Mouse (Mus musculus) heart, embryonic 11.5 days (tissue): ENCODE data around the gene Tex22. TPM values are rescaled to one million over a fixed set of nuclear protein-coding genes. Genes with fewer than 3 reads are reported as not detected.

ENCODE experiments used
- ATAC-seq: fragments of 200-750 bp; cut with Nextera tagmentation; replicated peaks from 2 replicates; pipeline ENCODE4 v1.8.0; 2017; ENCODE audit warnings: moderate library complexity; ENCODE audit not compliant: insufficient number of reproducible peaks, low FRiP score, low TSS enrichment
- H3K27ac ChIP-seq: fragments of 300-500 bp; sonication (generic); 2 replicates; pipeline ENCODE4 v1.5.1; 2014; ENCODE audit warnings: mild to moderate bottlenecking, low read depth, low read length
- H3K27me3 ChIP-seq: fragments of 300-500 bp; sonication (generic); 2 replicates; pipeline ENCODE4 v1.6.1; 2014; ENCODE audit warnings: mild to moderate bottlenecking, low read length, mixed read lengths; ENCODE audit not compliant: control insufficient read depth, insufficient read depth
- H3K36me3 ChIP-seq: fragments of 300-500 bp; sonication (generic); 2 replicates; pipeline ENCODE4 v1.6.1; 2014; ENCODE audit warnings: mild to moderate bottlenecking, low read length, moderate library complexity, mixed read lengths; ENCODE audit not compliant: control insufficient read depth, insufficient read depth
- H3K4me1 ChIP-seq: fragments of 300-500 bp; sonication (generic); 2 replicates; pipeline ENCODE4 v1.6.1; 2014; ENCODE audit warnings: low read length; ENCODE audit not compliant: control insufficient read depth, insufficient read depth
- H3K4me2 ChIP-seq: fragments of 300-500 bp; sonication (generic); 2 replicates; pipeline ENCODE4 v1.6.1; 2014; ENCODE audit warnings: mild to moderate bottlenecking, moderate library complexity
- H3K4me3 ChIP-seq: fragments of 300-500 bp; sonication (generic); 2 replicates; pipeline ENCODE4 v1.5.1; 2014; ENCODE audit warnings: low read depth, low read length
- H3K9ac ChIP-seq: fragments of 300-500 bp; sonication (generic); 2 replicates; pipeline ENCODE4 v1.6.1; 2014; ENCODE audit warnings: mild to moderate bottlenecking, low read depth, low read length, moderate library complexity
- H3K9me3 ChIP-seq: fragments of 300-500 bp; sonication (generic); replicated peaks from 2 replicates; pipeline ENCODE4 v1.6.1; 2016; ENCODE audit warnings: low read length; ENCODE audit not compliant: control insufficient read depth
- WGBS: fragments of 180-500 bp; shearing (Covaris S2); extraction: QIAGEN DNeasy Blood & Tissue Kit; methylation state at CpG from one replicate; pipeline ENCODE4 v1.1.7; 2014; ENCODE audit not compliant: insufficient replicate concordance; 5-methylcytosine and 5-hydroxymethylcytosine counted together
- polyA plus RNA-seq: library from polyadenylated mRNA; unstranded; fragments of >200 nt; fragmentation: Nextera tagmentation; extraction: Ambion mirVana; gene quantifications from 2 replicates; pipeline ENCODE4 v1.2.1, GENCODE M21; 2014

Tex22 gene
- polyA plus RNA-seq, 1 experiment from 2014 or later, result 0.16 TPM

DNA sequence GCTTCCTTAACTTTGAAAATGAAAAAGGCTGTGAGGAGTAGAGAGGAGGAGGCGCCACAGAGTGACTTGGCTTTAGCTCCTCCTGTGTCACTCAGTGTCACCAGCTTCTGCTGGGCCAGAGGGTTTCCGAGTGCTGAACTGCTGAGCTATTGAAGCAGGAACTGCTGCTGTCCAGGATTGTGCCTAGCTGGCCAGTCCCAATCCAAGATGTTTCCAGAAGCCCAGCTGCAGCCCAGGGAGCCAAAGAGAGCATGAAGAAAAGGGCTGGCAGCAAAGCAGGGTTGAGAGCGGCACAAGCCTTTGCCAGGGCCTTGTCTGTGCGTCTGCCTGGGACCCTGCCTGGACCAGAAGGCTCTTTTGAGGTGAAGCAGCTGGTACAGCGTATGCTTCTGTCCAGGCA lies 26.2 kb upstream of the Tex22 start:
- Histone ChIP-seq H3K9ac (no peak overlapping the region), H3K4me2 (no peak overlapping the region), H3K27me3 (no peaks in the 10 kb centered on the region), H3K27ac (no peak overlapping the region), H3K4me3 (no peak overlapping the region), H3K36me3 (peaks cover 5% of the 10 kb centered on the region; the same call in 1 of the 2 replicates), H3K4me1 (peaks cover 12% of the 10 kb centered on the region), H3K9me3 (no peaks in the 10 kb centered on the region)
- no peak for ATAC-seq
- 88% methylated on average over 5 of the region's 5 CpGs for WGBS

DNA sequence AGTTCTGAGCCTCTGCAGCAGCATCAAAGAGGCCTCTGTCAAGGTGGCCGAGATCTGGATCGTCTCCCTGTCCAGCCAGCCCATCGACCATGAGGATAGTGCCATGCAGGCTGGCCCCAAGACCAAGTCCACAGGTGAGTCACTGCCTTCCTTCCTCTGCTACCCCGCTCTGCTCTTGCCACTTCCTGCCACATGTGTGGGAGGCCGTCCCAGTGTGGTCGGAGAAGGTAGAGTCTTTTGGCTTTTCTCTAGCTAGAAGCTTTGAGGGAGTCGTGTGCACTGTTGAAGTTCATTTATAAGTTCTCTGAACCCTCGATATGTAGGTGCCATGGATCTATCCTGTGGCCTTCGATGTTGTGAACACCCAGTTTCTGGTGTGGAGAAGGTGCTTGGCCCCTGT lies 24.5 kb upstream of the Tex22 start:
- Histone ChIP-seq H3K4me1 (peaks cover 12% of the 10 kb centered on the region), H3K27ac (no peak overlapping the region), H3K36me3 (peaks cover 8% of the 10 kb centered on the region), H3K9ac (no peak overlapping the region), H3K4me2 (no peak overlapping the region), H3K4me3 (no peak overlapping the region), H3K9me3 (no peaks in the 10 kb centered on the region), H3K27me3 (no peaks in the 10 kb centered on the region)
- 87% methylated on average over 9 of the region's 9 CpGs for WGBS
- no peak for ATAC-seq

DNA sequence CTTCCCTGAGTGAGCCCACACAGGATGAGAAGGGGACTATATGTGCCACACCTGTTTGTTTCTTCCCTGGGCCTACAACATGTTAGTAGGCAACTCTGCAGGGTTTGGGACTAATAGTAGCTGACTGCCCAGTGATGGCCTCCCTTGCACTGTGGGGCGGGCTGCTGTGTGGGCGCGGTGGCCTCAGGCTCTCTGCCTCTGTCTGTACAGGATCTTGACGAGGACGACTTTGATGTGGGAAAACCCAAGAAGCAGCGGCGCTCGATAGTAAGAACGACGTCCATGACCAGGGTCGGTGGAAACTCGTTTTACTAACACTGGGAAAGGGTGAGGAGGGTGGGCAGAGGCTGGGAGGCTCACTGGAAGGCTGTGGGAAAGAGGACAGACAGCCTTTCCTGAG lies 23.6 kb upstream of the Tex22 start:
- Histone ChIP-seq H3K36me3 (peaks cover 8% of the 10 kb centered on the region), H3K27ac (no peak overlapping the region), H3K4me1 (peaks cover 12% of the 10 kb centered on the region), H3K9me3 (no peaks in the 10 kb centered on the region), H3K4me2 (no peak overlapping the region), H3K9ac (no peak overlapping the region), H3K4me3 (no peak overlapping the region), H3K27me3 (no peaks in the 10 kb centered on the region)
- no peak for ATAC-seq
- WGBS, result 86% methylated on average over 12 of the region's 12 CpGs

DNA sequence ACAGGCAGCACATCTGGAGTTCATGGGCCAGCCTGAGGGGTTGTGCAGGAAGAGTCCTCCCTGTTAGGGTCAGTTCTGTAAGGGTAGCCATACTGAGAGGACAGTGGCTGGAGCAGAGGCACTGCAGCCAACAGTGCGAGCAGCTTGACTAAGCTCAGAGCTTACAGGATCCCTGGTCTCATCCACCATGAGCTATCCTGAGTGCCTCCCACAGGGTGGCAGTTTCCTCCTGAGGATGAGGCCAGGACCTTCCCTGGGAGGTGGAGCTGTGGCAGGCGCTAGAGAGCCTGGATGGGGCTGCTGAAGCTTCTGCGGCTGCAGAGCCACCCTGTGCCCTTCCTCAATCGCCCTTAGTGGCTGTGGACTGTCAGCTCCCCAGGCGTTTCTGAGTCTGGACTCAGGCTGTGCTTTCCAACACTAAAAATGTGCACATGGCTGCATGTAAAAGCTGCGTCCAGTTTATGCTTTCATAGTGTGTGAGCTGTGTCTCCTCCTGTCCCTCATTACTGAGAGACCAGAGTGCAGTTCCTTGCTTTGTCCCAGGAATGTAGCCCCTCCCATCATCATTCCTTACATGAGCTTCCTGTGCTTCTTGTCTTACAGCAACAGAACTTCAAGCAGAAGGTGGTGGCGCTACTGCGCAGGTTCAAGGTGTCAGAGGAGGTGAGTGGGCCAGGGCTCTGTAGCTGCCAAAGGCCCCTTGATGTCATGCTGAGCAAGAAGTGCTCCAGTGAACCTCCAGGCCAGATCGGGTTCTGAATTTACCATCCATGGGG lies 22.5 kb upstream of the Tex22 start:
- WGBS, result 37% methylated on average over 9 of the region's 9 CpGs
- H3K27ac ChIP-seq, result peak overlapping the region; percentile 63
- H3K27me3 ChIP-seq, result no peaks in the 10 kb centered on the region
- H3K9ac ChIP-seq, result no peak overlapping the region
- no peak overlapping the region for H3K4me3 ChIP-seq
- no peaks in the 10 kb centered on the region for H3K9me3 ChIP-seq
- peaks cover 9% of the 10 kb centered on the region for H3K36me3 ChIP-seq
- peaks cover 12% of the 10 kb centered on the region for H3K4me1 ChIP-seq
- ATAC-seq, result no peak
- no peak overlapping the region for H3K4me2 ChIP-seq

DNA sequence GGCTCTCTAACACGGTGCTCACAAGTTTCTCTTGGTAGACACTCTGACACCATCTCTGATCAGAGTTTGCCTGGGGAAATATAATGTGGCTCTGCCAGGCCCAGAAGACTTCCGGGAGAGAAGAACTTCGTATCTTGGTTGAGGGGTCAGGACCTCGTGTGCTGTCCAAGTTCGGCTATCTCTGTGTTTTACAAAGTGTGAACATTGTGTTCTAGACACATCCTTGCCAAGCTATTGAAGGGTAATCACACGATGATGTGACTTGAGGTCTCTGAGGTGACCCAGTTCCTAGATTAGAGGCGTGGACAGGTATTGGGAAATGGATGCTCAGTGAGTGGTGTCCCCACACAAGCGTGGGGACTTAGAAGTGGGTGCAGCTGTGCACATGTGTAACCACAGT lies 18.2 kb upstream of the Tex22 start:
- Histone ChIP-seq H3K9ac (no peak overlapping the region), H3K4me3 (no peak overlapping the region), H3K27me3 (no peaks in the 10 kb centered on the region), H3K4me1 (peaks cover 10% of the 10 kb centered on the region), H3K27ac (no peak overlapping the region), H3K36me3 (peaks cover 25% of the 10 kb centered on the region), H3K4me2 (no peak overlapping the region), H3K9me3 (no peaks in the 10 kb centered on the region)
- WGBS, result 69% methylated on average over 8 of the region's 8 CpGs
- ATAC-seq, result no peak

DNA sequence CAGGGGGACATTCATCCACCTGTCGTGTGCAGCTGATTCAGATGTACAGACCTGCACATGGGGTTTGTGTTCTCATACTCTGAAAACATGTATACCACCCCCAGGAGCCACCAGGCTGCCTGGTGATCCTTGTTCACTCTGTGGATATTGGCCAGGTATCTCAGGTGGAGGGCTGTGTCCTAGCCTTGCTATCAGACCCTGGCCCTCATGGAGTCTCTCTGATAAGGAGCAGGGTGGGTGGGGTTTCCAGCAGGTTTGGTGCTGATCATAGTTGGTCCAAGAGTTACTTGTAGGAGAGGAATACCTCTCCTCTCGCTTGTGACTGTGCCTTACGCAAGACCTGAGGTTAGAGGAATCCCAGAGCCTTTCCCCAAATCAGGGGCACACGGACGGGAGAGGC lies 14.1 kb upstream of the Tex22 start:
- ATAC-seq, result no peak
- WGBS, result 80% methylated on average over 5 of the region's 5 CpGs
- Histone ChIP-seq H3K9me3 (no peaks in the 10 kb centered on the region), H3K27me3 (no peaks in the 10 kb centered on the region), H3K4me3 (no peak overlapping the region), H3K4me1 (no peaks in the 10 kb centered on the region), H3K9ac (no peak overlapping the region), H3K4me2 (no peak overlapping the region), H3K36me3 (peaks cover 22% of the 10 kb centered on the region), H3K27ac (no peak overlapping the region)

DNA sequence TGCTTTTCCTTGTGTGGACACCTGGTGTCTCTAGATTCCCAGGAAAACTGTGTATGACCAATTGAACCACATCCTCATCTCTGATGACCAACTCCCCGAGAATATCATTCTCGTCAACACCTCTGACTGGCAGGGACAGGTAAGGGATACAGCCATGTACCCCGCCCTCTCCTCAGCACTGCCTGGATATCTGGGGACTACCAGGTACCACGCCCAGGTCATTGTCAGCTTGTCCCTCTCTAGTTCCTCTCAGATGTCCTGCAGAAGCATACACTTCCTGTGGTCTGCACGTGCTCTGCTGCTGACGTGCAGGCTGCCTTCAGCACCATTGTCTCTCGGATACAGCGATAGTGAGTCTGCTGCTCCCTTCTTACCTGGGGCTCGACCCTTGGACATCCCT lies 12.7 kb upstream of the Tex22 start:
- Histone ChIP-seq H3K9me3 (no peaks in the 10 kb centered on the region), H3K27ac (no peak overlapping the region), H3K36me3 (peaks cover 26% of the 10 kb centered on the region), H3K4me1 (no peaks in the 10 kb centered on the region), H3K27me3 (no peaks in the 10 kb centered on the region), H3K4me3 (no peak overlapping the region), H3K4me2 (no peak overlapping the region), H3K9ac (no peak overlapping the region)
- no peak for ATAC-seq
- WGBS, result 75% methylated on average over 9 of the region's 9 CpGs

DNA sequence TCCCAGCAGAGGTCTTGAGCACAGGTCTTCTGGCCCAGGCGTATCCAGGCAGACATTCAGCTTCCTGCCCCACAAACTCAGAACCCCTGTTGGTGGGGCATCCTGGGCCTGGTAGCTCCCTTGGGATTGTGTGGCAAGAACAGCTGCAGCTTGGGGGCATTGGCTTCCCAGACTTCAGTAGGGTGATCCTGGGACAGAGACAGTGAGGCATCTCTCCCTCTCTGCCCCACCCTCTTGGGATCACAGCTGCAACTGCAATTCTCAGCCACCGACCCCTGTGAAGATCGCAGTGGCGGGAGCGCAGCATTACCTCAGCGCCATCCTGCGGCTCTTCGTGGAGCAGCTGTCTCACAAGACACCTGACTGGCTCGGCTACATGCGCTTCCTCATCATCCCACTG lies 12.1 kb upstream of the Tex22 start:
- 85% methylated on average over 10 of the region's 10 CpGs for WGBS
- H3K9me3 ChIP-seq, result no peaks in the 10 kb centered on the region
- no peak overlapping the region for H3K4me3 ChIP-seq
- no peak overlapping the region for H3K9ac ChIP-seq
- no peak overlapping the region for H3K4me2 ChIP-seq
- H3K27me3 ChIP-seq, result no peaks in the 10 kb centered on the region
- peaks cover 22% of the 10 kb centered on the region for H3K36me3 ChIP-seq
- H3K4me1 ChIP-seq, result no peaks in the 10 kb centered on the region
- no peak for ATAC-seq
- H3K27ac ChIP-seq, result no peak overlapping the region

DNA sequence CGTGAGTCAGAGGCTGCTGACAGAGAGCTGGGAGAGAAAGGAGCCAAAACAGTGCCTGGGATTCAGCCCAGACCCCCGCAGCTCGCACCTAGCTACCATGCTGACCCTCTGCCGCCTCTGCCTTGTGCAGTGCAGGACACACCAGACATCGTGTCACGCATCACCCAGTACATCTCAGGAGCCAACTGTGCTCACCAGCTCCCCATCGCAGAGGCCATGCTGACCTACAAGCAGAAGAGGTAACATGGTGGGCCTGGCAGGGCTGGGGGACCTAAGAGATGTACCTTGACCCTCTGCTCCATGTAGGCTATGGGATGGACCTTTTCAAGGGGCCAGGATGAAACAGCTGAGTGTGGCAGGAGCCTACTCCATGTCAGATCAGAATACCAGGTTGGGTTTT lies 10.6 kb upstream of the Tex22 start:
- H3K9me3 ChIP-seq, result no peaks in the 10 kb centered on the region
- peaks cover 14% of the 10 kb centered on the region for H3K36me3 ChIP-seq
- no peak overlapping the region for H3K27ac ChIP-seq
- no peak for ATAC-seq
- H3K4me3 ChIP-seq, result no peak overlapping the region
- H3K9ac ChIP-seq, result no peak overlapping the region
- H3K27me3 ChIP-seq, result no peaks in the 10 kb centered on the region
- H3K4me2 ChIP-seq, result no peak overlapping the region
- WGBS, result 92% methylated on average over 7 of the region's 7 CpGs
- no peaks in the 10 kb centered on the region for H3K4me1 ChIP-seq
